12 mouse cellular contexts compared by ENCODE assay signal in the genomic region with DNA sequence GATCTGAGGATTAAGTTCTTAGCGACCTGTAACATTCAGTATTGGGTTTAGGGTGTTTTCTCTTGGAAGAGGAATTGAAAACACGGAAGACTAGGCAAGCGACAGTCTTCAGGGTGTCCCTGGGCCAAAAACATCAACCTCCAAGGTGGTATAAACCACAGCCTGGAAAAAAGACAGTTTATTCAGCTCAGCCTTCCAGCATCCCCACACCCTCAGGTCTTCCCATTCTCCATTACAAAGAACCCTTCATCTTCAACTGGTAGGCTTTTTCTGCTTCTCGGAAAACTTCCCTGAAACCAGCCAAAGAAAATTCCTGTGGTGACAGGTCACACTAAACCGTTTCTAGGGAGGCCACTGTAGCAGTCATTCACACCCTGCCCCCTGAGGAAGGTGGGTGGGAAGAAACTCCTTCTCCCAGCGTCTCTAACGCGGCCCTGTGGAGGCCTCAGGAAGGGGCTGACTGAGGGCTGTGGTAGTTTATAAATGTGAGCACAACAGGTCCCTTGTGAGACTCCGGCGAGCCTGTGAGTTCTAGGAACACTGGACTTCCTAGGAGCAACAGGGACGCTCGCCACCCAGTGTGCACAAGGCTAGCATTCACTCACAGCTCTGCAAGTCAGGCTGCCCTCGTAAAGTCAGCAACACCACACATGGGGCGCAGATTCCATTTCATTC. TPM values are rescaled to one million over a fixed set of nuclear protein-coding genes. Genes with fewer than 3 reads are reported as not detected.
DNase-seq lines count a peak whose midpoint lies in the region; ATAC-seq lines count a peak whose summit lies in the region.
"Had no signal": no experiment of that assay in that cellular context is flagged by ENCODE, and none has a peak within 500 bp of the region (broad histone marks: within the 10 kb centered on the region; RNA-seq: fewer than 3 reads in every experiment).

No protein-coding gene starts in this region.

- ATAC-seq in heart, embryonic 13.5 days (ENCODE audit: extremely low read depth, insufficient number of reproducible peaks, low FRiP score, low TSS enrichment): no peak
- ATAC-seq in neural tube, embryonic 11.5 days (ENCODE audit: insufficient read depth, low FRiP score, low TSS enrichment): no peak
- no peak for ATAC-seq in hindbrain, embryonic 13.5 days (ENCODE audit: low FRiP score)
- no peak for ATAC-seq in frontal cortex, adult (ENCODE audit: low TSS enrichment)

- H3K4me3 ChIP-seq in heart, embryonic 13.5 days: no peak overlapping the region
- no peak overlapping the region for H3K4me3 ChIP-seq in neural tube, embryonic 11.5 days (ENCODE audit: low read depth, low read length)
- no peak overlapping the region for H3K4me3 ChIP-seq in hindbrain, embryonic 13.5 days
- H3K4me3 ChIP-seq: midbrain, embryonic 10.5 days had no signal

- H3K27me3 ChIP-seq in heart, embryonic 13.5 days (replicated peaks): no peaks in the 10 kb centered on the region
- H3K27me3 ChIP-seq in neural tube, embryonic 11.5 days (ENCODE audit: control insufficient read depth, insufficient read depth, low read length): no peaks in the 10 kb centered on the region
- H3K27me3 ChIP-seq in hindbrain, embryonic 13.5 days: no peaks in the 10 kb centered on the region

- H3K4me2 ChIP-seq in heart, embryonic 13.5 days: peak overlapping the region; percentile 4; the same call in 1 of the 2 replicates
- H3K4me2 ChIP-seq in neural tube, embryonic 11.5 days (ENCODE audit: low read depth): no peak overlapping the region
- H3K4me2 ChIP-seq in hindbrain, embryonic 13.5 days: no peak overlapping the region
- H3K4me2 ChIP-seq: liver, embryonic 11.5 days had no signal

- peaks cover 26% of the 10 kb centered on the region for H3K4me1 ChIP-seq in heart, embryonic 13.5 days
- H3K4me1 ChIP-seq in neural tube, embryonic 11.5 days (ENCODE audit: control insufficient read depth, insufficient read depth, low read length): peaks cover 7% of the 10 kb centered on the region; the same call in 1 of the 2 replicates
- peaks cover 22% of the 10 kb centered on the region for H3K4me1 ChIP-seq in hindbrain, embryonic 13.5 days (replicated peaks)

- intact Hi-C loops in heart, postnatal 25 days (cut with DNase I): no loop called here
- intact Hi-C loops in left cerebral cortex, postnatal 25 days (cut with DNase I): no loop called here
- intact Hi-C loops in gastrocnemius, postnatal 14 days (cut with DNase I; ENCODE audit: low total_unique reads): no loop called here

- H3K9ac ChIP-seq in heart, embryonic 13.5 days: peak overlapping the region; percentile 62
- H3K9ac ChIP-seq in neural tube, embryonic 11.5 days (ENCODE audit: low read length): no peak overlapping the region
- no peak overlapping the region for H3K9ac ChIP-seq in hindbrain, embryonic 13.5 days

- peaks cover 38% of the 10 kb centered on the region for H3K36me3 ChIP-seq in heart, embryonic 13.5 days
- H3K36me3 ChIP-seq in neural tube, embryonic 11.5 days (ENCODE audit: control insufficient read depth, insufficient read depth, low read length): no peaks in the 10 kb centered on the region; the same call in 1 of the 2 replicates
- peaks cover 39% of the 10 kb centered on the region for H3K36me3 ChIP-seq in hindbrain, embryonic 13.5 days

- H3K27ac ChIP-seq in heart, embryonic 13.5 days (replicated peaks): peak overlapping the region; percentile 65
- 0 out of 2 replicates have a peak overlapping the region, but pooled peaks have one; percentile 29 for H3K27ac ChIP-seq in neural tube, embryonic 11.5 days (ENCODE audit: low read depth, low read length)
- H3K27ac ChIP-seq in hindbrain, embryonic 13.5 days: peak overlapping the region; percentile 66
- H3K27ac ChIP-seq: midbrain, embryonic 10.5 days had no signal

- DNase-seq in heart, postnatal 25 days (ENCODE audit: low spot score): no peak
- peak; percentile 25 for DNase-seq in neural tube, embryonic 11.5 days (ENCODE audit: low spot score)
- no peak for DNase-seq in neural tube, embryonic 10.5 days (ENCODE audit: extremely low spot score, low spot score)
- no peak for DNase-seq in left cerebral cortex, postnatal 25 days (ENCODE audit: low spot score in 2 of 2)
- DNase-seq in gastrocnemius, postnatal 14 days: no peak
- DNase-seq: gastrocnemius, postnatal 36 days; kidney, postnatal 36 days had no signal

- no peaks in the 10 kb centered on the region for H3K9me3 ChIP-seq in heart, embryonic 13.5 days
- H3K9me3 ChIP-seq in neural tube, embryonic 11.5 days (ENCODE audit: control insufficient read depth, low read length): no peaks in the 10 kb centered on the region
- no peaks in the 10 kb centered on the region for H3K9me3 ChIP-seq in hindbrain, embryonic 13.5 days
- H3K9me3 ChIP-seq: midbrain, embryonic 10.5 days had no signal

- 32% methylated on average over 14 of the region's 14 CpGs for WGBS in heart, embryonic 13.5 days
- 37% methylated on average over 14 of the region's 14 CpGs for WGBS in neural tube, embryonic 11.5 days
- 44% methylated on average over 14 of the region's 14 CpGs for WGBS in hindbrain, embryonic 13.5 days

RNA-seq across cellular contexts. Expression of a gene that starts 20.7 kb away (rescaled TPM):
- polyA plus RNA-seq in heart, embryonic 13.5 days (2015; fragmentation: Nextera tagmentation; extraction: Ambion mirVana): 0.21 and 0.29 TPM in 2 replicates
- total RNA-seq in heart, postnatal 25 days (2021): not detected
- polyA plus RNA-seq in neural tube, embryonic 11.5 days (2014; fragmentation: Nextera tagmentation; extraction: Ambion mirVana): 0.21 TPM in 1 of 2 replicates, not detected in the other
- 0.17 and 0.41 TPM in 2 replicates for polyA plus RNA-seq in hindbrain, embryonic 13.5 days (2015; fragmentation: Nextera tagmentation; extraction: Ambion mirVana)
- 10 to 100 TPM; 14.2 to 17.2 TPM for total RNA-seq in left cerebral cortex, postnatal 25 days (2021)
- total RNA-seq in gastrocnemius, postnatal 14 days (2021): 1 to 10 TPM; 1.2 to 2.8 TPM
- polyA plus RNA-seq: liver, embryonic 11.5 days; midbrain, embryonic 10.5 days had no signal

RNA-seq across cellular contexts. Expression of a gene that starts 32.3 kb away (rescaled TPM):
- not detected in 2 replicates for polyA plus RNA-seq in heart, embryonic 13.5 days (2015; fragmentation: Nextera tagmentation; extraction: Ambion mirVana)
- total RNA-seq in heart, postnatal 25 days (2021): not detected
- polyA plus RNA-seq in neural tube, embryonic 11.5 days (2014; fragmentation: Nextera tagmentation; extraction: Ambion mirVana): not detected in 2 replicates
- not detected in 2 replicates for polyA plus RNA-seq in hindbrain, embryonic 13.5 days (2015; fragmentation: Nextera tagmentation; extraction: Ambion mirVana)
- not detected for total RNA-seq in left cerebral cortex, postnatal 25 days (2021)
- under 1 TPM; 0.44 to 0.62 TPM for total RNA-seq in gastrocnemius, postnatal 14 days (2021)
- polyA plus RNA-seq: liver, embryonic 11.5 days; midbrain, embryonic 10.5 days had no signal

RNA-seq across cellular contexts. Expression of a gene that starts 40.2 kb away (rescaled TPM):
- not detected in 2 replicates for polyA plus RNA-seq in heart, embryonic 13.5 days (2015; fragmentation: Nextera tagmentation; extraction: Ambion mirVana)
- not detected for total RNA-seq in heart, postnatal 25 days (2021)
- not detected in 2 replicates for polyA plus RNA-seq in neural tube, embryonic 11.5 days (2014; fragmentation: Nextera tagmentation; extraction: Ambion mirVana)
- not detected in 2 replicates for polyA plus RNA-seq in hindbrain, embryonic 13.5 days (2015; fragmentation: Nextera tagmentation; extraction: Ambion mirVana)
- total RNA-seq in left cerebral cortex, postnatal 25 days (2021): not detected
- not detected for total RNA-seq in gastrocnemius, postnatal 14 days (2021)
- total RNA-seq: gastrocnemius, postnatal 36 days had no signal
- polyA plus RNA-seq: liver, embryonic 11.5 days; midbrain, embryonic 10.5 days had no signal

RNA-seq across cellular contexts. Expression of a gene that starts 49.7 kb away (rescaled TPM):
- not detected in 2 replicates for polyA plus RNA-seq in heart, embryonic 13.5 days (2015; fragmentation: Nextera tagmentation; extraction: Ambion mirVana)
- not detected for total RNA-seq in heart, postnatal 25 days (2021)
- not detected in 2 replicates for polyA plus RNA-seq in neural tube, embryonic 11.5 days (2014; fragmentation: Nextera tagmentation; extraction: Ambion mirVana)
- not detected in 2 replicates for polyA plus RNA-seq in hindbrain, embryonic 13.5 days (2015; fragmentation: Nextera tagmentation; extraction: Ambion mirVana)
- not detected for total RNA-seq in left cerebral cortex, postnatal 25 days (2021)
- not detected for total RNA-seq in gastrocnemius, postnatal 14 days (2021)
- total RNA-seq: gastrocnemius, postnatal 36 days had no signal
- polyA plus RNA-seq: liver, embryonic 11.5 days; midbrain, embryonic 10.5 days had no signal
